Mouse (Mus musculus) kidney, adult 8-10 months (tissue): ENCODE results near the gene Rnf150.

Experiments used
- DNase-seq, 2 experiments: peaks; one replicate each; pipeline ENCODE4 v3.0.0; 2022

Rnf150 gene

GRCm38 (mm10) chr8:82895091-82895490 is 31.9 kb downstream of the Rnf150 start:
- DNase-seq = no peak

- DNase-seq = no peak
Measured at GRCm38 (mm10) chr8:82896796-82897195, 33.6 kb downstream of the Rnf150 start.

DNA sequence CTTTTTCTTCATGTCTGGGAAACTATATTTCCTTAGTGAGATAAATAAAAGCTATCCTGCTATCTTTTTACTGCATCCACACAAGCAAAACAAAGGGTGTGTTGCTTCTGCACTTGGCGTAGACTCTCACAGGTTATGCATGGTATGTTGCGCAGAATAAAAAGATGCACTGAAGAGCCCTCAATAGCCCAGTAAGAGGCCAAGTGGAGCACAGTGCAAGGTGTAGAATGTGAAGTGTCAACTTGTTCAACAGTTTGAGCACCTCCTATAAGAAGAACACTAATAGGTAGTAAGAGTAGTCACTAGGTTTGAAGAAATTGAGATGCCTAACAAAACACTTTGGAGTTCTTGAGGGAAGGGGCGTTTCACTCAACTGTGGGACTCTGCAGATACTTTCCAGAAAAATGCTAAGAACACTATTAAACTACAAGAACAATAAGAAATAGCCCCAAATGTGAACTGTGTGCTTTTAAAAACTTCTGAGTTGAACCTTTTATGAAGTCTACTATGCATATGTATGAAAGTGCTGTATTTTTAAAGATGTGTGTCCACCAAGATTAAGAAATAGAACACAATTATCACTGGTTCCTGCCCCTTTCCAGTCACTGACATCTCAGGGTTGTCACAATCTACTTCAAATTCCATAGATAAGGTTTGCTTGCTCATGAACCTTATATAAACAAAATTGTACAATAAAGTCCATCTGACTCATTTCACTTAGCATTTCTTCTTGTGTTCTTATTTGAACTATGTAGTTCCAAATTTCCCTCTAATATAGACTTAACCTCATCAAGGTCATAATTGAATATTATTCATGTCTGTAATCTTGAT is 34.7 kb downstream of the Rnf150 start:
- no peak for DNase-seq

GRCm38 (mm10) chr8:82898459-82898841 is 35.3 kb downstream of the Rnf150 start:
- no peak for DNase-seq

GRCm38 (mm10) chr8:82900958-82901357 is 37.8 kb downstream of the Rnf150 start:
- DNase-seq = no peak

DNA sequence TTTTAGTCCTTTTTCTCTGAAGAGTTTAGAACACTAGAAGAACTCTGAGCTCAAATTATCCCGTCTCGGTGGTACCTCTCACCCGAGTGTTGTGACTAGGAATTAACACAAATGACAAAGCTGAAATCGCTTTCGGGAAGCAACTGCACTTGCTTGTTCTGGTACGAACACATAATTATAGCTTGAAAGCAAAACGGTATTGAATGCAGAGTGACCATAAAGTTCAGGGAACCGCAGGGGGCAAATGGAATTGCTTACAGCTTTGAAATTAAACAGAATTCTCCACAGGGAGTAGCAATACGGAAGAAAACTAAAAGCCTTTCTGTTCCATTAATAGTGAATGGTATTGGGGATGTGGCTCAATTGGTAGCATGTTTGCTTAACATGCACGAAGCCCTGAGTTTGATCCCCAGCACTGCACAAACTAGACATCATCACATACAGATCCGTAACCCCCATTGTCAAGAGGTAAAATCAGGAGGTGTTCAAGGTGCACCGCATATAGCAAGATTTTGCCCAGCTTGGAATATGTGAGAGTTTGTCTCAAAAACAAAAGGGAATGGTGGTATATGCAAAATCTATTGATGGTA is 38.5 kb downstream of the Rnf150 start:
- DNase-seq = no peak

GRCm38 (mm10) chr8:82903497-82903896 is 40.3 kb downstream of the Rnf150 start:
- DNase-seq = no peak

DNA sequence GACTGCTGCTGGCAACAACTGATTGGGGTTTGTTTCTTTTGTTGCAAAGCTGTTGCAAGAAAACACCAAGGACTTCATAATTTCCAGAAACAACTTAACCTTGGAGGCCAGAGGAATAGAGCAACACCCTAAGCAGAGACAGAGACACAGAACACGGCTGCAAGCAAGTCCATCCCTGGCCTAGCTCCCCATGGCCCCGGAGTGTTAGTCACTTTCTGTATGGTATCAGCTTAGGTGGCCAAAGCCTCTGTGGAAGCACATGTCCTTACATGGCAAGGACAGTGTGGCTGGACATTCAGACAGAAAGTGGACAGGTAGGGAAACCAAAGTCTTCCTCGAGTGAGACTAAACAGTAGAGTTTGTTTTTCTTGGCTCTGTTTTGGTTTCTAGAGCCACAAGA is 44.1 kb downstream of the Rnf150 start:
- DNase-seq = no peak

GRCm38 (mm10) chr8:82911436-82911835 is 48.3 kb downstream of the Rnf150 start:
- DNase-seq = no peak

DNA sequence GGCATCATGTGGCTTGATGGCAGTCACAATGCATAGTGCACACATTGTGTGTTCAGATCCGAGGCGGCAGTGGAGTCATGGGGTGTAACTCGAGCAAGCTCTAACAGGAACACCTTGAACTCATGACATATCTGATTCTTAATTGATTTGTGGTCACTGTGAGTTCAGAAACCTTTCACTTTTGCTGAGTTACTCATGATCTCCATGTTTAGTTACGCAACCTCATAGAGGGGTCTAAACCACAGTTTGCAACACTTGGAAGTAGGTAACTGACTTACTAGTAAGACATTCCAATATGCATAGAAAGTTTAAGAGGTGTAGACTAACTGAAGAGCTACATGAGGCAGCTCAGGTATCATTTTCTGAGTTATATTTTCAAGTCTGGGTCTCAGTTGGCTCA is 49.1 kb downstream of the Rnf150 start:
- DNase-seq = no peak

DNA sequence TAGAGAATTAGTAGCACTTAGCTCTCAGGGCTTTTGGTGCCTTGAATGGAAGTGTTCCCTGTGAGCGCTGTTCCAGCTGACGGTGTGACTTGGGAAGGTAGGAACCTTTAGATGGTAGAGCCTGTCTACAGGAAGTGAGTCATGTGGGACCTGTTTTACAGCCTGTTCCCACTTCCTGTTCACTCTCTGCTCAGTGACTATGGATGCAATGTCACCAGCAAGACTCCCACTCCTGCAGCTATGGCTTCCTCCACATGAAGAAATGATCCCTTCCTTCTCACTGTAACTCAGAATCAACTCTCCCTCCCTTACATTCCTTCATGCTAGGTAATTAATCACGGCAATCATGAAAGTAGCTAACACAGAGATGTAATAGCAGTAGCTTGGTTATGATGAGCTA is 51.4 kb downstream of the Rnf150 start:
- no peak for DNase-seq

- no peak for DNase-seq
Measured at GRCm38 (mm10) chr8:82916851-82917539, 53.8 kb downstream of the Rnf150 start.

GRCm38 (mm10) chr8:82917540-82918316 is 54.6 kb downstream of the Rnf150 start:
- DNase-seq = no peak

- DNase-seq = no peak
Measured at GRCm38 (mm10) chr8:82919676-82920075, 56.5 kb downstream of the Rnf150 start.

- no peak for DNase-seq
Measured at GRCm38 (mm10) chr8:82920124-82920523, 57.0 kb downstream of the Rnf150 start.

DNA sequence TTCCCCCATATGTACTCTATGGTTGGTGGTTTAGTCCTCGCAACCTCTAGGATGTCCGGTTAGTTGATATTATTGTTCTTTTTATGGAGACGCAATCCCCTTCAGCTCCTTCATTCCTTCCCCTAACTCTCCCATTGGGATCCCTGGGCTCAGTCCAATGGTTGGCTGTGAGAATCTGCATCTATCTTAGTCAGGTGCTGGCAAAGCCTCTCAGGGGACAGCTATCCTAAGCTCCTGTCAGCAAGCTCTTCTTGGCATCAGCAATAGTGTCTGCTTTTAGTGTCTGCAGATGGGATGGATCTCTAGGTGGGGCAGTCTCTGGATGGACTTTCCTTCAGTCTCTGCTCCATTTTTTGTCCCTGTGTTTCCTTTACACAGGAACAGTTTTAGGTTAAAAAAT is 62.1 kb downstream of the Rnf150 start:
- no peak for DNase-seq

- DNase-seq = no peak
Measured at GRCm38 (mm10) chr8:82926518-82926917, 63.4 kb downstream of the Rnf150 start.

DNA sequence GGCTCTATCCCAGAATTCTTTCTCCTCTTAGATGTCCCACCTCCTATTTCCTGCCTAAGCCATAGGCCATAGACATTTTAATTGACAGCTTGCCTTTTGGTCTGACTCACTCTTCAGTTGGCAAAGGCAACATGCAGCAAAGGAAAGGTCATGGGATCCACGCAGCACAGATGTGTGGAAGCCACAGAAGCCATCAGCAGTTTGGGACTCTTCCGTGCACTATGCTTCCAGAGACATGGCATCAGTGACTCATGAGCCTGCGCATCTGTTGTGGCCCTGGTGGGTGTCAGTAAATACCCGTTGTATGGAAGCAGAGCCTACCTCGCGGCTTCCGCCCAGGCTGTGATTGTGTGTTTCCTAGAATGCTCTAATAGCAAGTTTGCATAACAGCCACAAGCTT is 68.4 kb downstream of the Rnf150 start:
- no peak for DNase-seq

DNA sequence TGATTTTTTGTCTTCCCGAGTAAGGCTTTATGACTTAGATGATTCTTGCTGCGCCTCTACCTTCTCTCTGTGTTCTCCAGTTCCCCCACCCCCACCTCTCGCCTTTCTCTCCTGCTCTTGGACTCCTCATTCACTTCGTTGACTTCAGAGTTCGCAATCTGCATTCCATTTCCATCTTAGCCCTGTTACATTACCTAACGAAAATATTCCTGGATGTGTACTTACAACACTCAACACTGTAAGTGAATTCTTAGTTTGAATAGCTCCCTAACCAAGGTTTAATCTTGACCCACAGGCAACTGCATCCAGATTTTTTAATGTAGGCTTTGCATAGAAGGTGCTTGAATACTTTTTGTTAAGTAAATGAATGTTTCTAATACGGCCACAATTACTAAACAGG is 73.0 kb downstream of the Rnf150 start:
- DNase-seq = no peak

DNA sequence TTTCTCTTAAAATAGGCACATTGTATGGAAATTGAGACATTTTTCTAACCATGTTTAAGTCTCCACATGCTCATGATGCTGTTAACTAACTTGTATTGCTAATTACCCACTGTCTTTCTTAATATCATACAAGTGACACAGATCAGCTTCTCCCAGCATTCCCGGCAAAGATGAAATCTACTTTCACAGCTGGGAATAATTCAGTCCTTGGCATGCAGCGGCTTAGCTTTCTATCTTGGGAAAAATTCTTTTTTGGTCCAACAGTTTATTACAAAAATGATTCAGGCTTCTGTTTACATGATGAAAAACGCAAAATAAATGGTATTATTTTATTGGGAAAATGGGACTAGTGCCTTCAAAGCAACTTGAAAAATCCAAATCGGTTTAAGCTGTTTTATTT is 73.7 kb downstream of the Rnf150 start:
- DNase-seq = no peak

DNA sequence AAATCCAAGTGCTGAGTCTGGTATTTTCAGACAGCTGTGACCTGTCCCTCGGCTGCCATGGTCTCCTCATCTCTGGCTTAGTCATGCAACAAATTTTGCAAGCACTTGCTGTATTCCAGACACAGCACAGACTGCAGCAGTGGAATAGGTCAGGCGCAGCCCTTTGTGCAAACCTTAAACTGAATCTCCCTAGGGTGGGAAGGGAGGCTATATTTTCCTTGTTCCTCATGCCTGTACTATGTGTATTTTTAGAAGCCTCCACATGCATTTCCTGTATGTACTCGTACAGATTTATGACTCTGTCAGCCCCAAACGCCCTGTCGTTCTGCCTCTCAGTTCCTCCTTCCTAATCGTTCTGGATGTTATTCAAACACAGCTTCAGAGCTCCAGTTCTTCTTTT is 76.8 kb downstream of the Rnf150 start:
- DNase-seq = peak; percentile 8 to 31

GRCm38 (mm10) chr8:82943223-82944006 is 80.3 kb downstream of the Rnf150 start:
- peak in 1 of 2 experiments; percentile 7 for DNase-seq
